Mouse (Mus musculus) lung, postnatal 0 days (tissue): ENCODE measurements around the gene Arhgef6.

Source experiments
- CTCF ChIP-seq: IDR thresholded peaks from 2 replicates; pipeline ENCODE4 v1.5.1; 2016; ENCODE audit warnings: antibody characterized with exemption, mild to moderate bottlenecking
- EP300 ChIP-seq: IDR thresholded peaks from 2 replicates; pipeline ENCODE4 v1.6.1; 2016; ENCODE audit warnings: antibody characterized with exemption, mild to moderate bottlenecking, control low read depth

- TF ChIP-seq CTCF (no peak), EP300 (no peak)
Observed at GRCm38 (mm10) chrX:57288458-57288857, 50.1 kb downstream of the Arhgef6 start.
